Mouse (Mus musculus) erythroblast, embryonic 14.5 days (primary cell): Measurements from ENCODE around the gene Sdk2. TPM values are rescaled to one million over a fixed set of nuclear protein-coding genes. Genes with fewer than 3 reads are reported as not detected.

ENCODE experiments used
- H3K27me3 ChIP-seq: 2 replicates; pipeline ENCODE4 v1.6.1; 2012; ENCODE audit warnings: inconsistent platforms; ENCODE audit not compliant: control insufficient read depth
- H3K36me3 ChIP-seq: 2 replicates; pipeline ENCODE4 v1.6.1; 2012; ENCODE audit warnings: mild to moderate bottlenecking, inconsistent platforms; ENCODE audit not compliant: control insufficient read depth
- H3K4me1 ChIP-seq: 2 replicates; pipeline ENCODE4 v1.6.1; 2012; ENCODE audit warnings: inconsistent platforms; ENCODE audit not compliant: control insufficient read depth
- H3K4me3 ChIP-seq: replicated peaks from 2 replicates; pipeline ENCODE3; 2012; ENCODE audit warnings: moderate library complexity, mild to moderate bottlenecking, inconsistent platforms
- H3K9me3 ChIP-seq: 2 replicates; pipeline ENCODE4 v1.6.1; 2012; ENCODE audit warnings: low read length, inconsistent platforms, mixed read lengths; ENCODE audit not compliant: control insufficient read depth
- GATA1 ChIP-seq: IDR thresholded peaks from 2 replicates; pipeline ENCODE4 v1.6.1; 2012; ENCODE audit warnings: low read length, inconsistent platforms, mixed read lengths
- TAL1 ChIP-seq: IDR thresholded peaks from 3 replicates; pipeline ENCODE4 v1.6.1; 2012; ENCODE audit warnings: low read length, inconsistent platforms, mixed read lengths
- polyA plus RNA-seq: library from polyadenylated mRNA; stranded (reverse); fragments of >175 nt; gene quantifications from 2 replicates; pipeline ENCODE4 v1.2.3, GENCODE M21; 2012

Gene Sdk2
- polyA plus RNA-seq, 1 experiment = under 0.01 TPM

- Histone ChIP-seq H3K4me1 (peaks cover 68% of the 10 kb centered on the region), H3K27me3 (no peaks in the 10 kb centered on the region), H3K36me3 (peaks cover 66% of the 10 kb centered on the region), H3K9me3 (peaks cover 11% of the 10 kb centered on the region), H3K4me3 (peak overlapping the region; percentile 90)
- no peak for TF ChIP-seq GATA1
- TF ChIP-seq TAL1 = no peak
Measured at GRCm38 (mm10) chr11:113747056-113747455, 319.8 kb downstream of the Sdk2 start.

DNA sequence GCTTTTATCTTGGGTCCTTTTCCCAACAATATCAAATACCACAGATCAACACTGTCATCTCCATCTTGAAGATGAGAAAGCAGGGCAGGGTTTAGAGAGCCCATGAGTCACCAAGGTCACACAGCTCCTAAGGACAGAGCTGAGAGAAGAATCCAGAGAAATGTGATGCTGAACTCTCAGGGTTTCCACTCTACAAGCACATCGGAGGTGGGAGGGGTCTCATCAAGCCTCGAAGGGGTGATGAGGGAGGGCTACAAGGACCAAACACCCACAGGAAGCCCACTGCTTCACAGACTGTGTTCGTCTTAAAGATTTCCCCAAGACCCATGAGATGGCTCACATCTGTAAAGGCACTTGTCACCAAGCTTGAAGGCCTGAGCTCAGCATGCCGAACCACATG, 320.9 kb downstream of the Sdk2 start:
- Histone ChIP-seq H3K9me3 (peaks cover 11% of the 10 kb centered on the region), H3K27me3 (no peaks in the 10 kb centered on the region), H3K4me1 (peaks cover 61% of the 10 kb centered on the region), H3K4me3 (no peak overlapping the region), H3K36me3 (peaks cover 77% of the 10 kb centered on the region)
- TF ChIP-seq TAL1 = no peak
- no peak for TF ChIP-seq GATA1

- Histone ChIP-seq H3K9me3 (peaks cover 11% of the 10 kb centered on the region), H3K4me3 (no peak overlapping the region), H3K4me1 (peaks cover 57% of the 10 kb centered on the region), H3K27me3 (no peaks in the 10 kb centered on the region), H3K36me3 (peaks cover 95% of the 10 kb centered on the region)
- TF ChIP-seq GATA1 (no peak), TAL1 (no peak)
Measured at GRCm38 (mm10) chr11:113742998-113743397, 323.8 kb downstream of the Sdk2 start.

DNA sequence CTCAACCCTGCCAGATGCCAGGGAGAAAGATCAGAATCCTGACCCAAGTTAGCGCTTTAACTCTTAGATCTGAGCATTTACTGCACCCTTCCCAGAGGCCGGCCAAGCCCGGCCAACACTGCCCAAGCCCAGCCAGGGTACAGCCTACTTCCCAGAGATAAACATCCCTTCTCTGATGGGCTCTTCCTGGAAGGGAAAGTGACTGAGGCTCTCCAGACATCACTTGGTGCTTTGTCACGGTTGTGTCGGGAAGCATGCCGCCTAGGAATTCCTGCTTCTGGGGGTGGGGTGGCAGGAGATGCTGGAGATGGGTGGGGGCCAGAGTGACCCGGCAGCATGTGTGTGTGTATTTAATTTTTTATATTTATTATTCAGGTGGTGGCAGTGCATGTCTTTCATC, 326.7 kb downstream of the Sdk2 start:
- Histone ChIP-seq H3K27me3 (no peaks in the 10 kb centered on the region), H3K36me3 (peaks cover 97% of the 10 kb centered on the region), H3K4me1 (peaks cover 58% of the 10 kb centered on the region), H3K4me3 (no peak overlapping the region), H3K9me3 (peaks cover 11% of the 10 kb centered on the region)
- TF ChIP-seq TAL1 (no peak), GATA1 (no peak)

DNA sequence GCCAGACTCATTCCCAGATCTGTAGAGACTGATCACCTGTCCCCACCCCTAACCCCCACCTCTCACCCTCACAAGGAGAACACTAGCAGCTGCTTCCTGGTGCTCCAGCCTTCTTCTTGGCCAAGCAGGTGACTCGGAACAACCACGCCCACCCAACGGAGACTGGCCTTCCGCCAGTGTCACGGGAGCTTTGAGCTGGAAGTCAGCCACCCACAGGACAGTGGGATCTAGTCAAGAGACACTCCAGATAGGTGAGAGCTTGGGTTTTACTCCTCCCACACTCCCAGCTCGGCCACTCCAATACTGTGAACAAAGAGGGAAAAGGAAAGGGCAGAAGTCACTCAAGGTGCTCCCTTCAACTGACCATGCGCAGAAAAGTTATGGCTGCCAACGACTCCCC, 327.6 kb downstream of the Sdk2 start:
- Histone ChIP-seq H3K4me3 (no peak overlapping the region), H3K27me3 (no peaks in the 10 kb centered on the region), H3K36me3 (peaks cover 98% of the 10 kb centered on the region), H3K9me3 (peaks cover 11% of the 10 kb centered on the region), H3K4me1 (peaks cover 62% of the 10 kb centered on the region)
- no peak for TF ChIP-seq TAL1
- TF ChIP-seq GATA1 = no peak

DNA sequence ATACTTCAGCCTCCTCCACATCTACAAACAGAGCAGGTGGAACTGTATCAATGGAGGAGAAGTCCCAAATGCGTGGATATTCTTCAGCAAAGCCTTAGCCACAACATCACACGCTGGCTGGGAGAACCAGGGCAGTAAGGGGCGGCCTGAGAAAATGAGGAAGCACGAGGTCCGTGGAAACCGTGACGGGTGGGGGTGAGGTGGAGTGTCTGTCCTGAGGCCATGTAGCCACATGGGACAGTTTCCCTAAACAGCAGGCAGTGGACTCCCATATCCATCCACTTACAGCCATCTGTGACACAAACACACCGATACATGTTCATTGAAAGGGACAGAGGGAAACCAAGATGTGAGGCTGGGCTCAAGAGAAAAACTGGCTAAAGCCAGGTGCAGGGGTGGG, 328.9 kb downstream of the Sdk2 start:
- no peaks in the 10 kb centered on the region for H3K27me3 ChIP-seq
- H3K9me3 ChIP-seq = peaks cover 2% of the 10 kb centered on the region
- no peak for TF ChIP-seq TAL1
- TF ChIP-seq GATA1 = no peak
- H3K4me3 ChIP-seq = no peak overlapping the region
- peaks cover 73% of the 10 kb centered on the region for H3K4me1 ChIP-seq
- peaks cover 98% of the 10 kb centered on the region for H3K36me3 ChIP-seq

DNA sequence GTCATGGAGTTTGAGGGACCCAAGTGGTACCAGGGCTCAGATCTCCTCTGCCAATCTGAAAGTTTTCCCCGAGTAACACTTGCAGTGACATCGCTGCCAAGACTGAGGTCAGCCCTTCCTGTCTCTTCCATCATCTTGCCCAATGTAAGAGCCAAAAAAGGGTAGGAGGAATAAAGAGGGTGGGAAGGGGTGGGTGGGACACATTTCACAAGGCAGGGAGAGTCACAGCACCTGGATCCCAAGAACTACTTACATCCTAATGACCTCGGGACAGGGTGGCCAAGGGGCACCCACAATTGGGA, 329.3 kb downstream of the Sdk2 start:
- H3K9me3 ChIP-seq = no peaks in the 10 kb centered on the region
- no peaks in the 10 kb centered on the region for H3K27me3 ChIP-seq
- peaks cover 73% of the 10 kb centered on the region for H3K4me1 ChIP-seq
- peaks cover 95% of the 10 kb centered on the region for H3K36me3 ChIP-seq
- H3K4me3 ChIP-seq = no peak overlapping the region
- TF ChIP-seq TAL1 (no peak), GATA1 (no peak)

- peaks cover 71% of the 10 kb centered on the region for H3K4me1 ChIP-seq
- H3K9me3 ChIP-seq = no peaks in the 10 kb centered on the region
- H3K27me3 ChIP-seq = no peaks in the 10 kb centered on the region
- TF ChIP-seq TAL1 (0 out of 3 replicates have a peak, but pooled peaks have one; percentile 28), GATA1 (no peak)
- peaks cover 95% of the 10 kb centered on the region for H3K36me3 ChIP-seq
- no peak overlapping the region for H3K4me3 ChIP-seq
Measured at GRCm38 (mm10) chr11:113736848-113737552, 329.8 kb downstream of the Sdk2 start.

GRCm38 (mm10) chr11:113735151-113735550, 331.7 kb downstream of the Sdk2 start:
- Histone ChIP-seq H3K27me3 (no peaks in the 10 kb centered on the region), H3K36me3 (peaks cover 94% of the 10 kb centered on the region), H3K4me1 (peaks cover 70% of the 10 kb centered on the region), H3K9me3 (no peaks in the 10 kb centered on the region), H3K4me3 (no peak overlapping the region)
- TF ChIP-seq TAL1 (no peak), GATA1 (no peak)
